Mouse (Mus musculus): ENCODE measurements around the gene Dnah3.

Gene Dnah3

DNA sequence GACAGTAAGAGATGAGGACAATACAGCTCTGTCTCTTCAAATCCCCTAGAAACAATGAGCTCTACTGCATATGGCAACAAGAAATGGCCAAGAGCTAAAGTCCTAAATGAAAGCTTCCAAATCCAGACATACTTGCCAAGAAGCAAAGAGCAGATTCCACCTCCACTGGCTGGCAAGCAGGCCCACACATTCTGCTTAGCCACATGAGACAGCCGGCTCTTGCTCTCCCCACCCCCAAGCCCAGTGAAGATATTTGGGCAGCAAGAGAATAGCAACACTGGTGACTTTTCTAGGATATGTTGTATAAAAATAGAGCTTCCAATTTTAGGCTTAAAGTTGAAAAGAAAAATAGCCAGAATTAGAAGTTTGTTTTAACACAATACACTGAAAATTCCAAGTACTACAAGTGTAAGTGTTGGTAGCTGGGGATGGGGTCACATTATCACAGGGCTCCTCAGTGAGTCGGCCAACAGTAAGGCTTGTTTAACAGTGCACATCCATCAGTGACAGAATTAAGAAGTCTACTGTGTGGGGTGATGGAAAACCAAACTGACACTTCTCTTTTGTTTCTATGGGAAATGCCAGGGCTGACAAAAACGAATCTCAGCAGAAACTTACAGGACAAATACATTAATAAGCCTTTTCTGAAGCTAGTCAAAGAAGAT, 219.2 kb downstream of the Dnah3 start:
- DNase-seq (ENCODE audit: low spot score in 2 of 2): peak; percentile 61 to 73

DNA sequence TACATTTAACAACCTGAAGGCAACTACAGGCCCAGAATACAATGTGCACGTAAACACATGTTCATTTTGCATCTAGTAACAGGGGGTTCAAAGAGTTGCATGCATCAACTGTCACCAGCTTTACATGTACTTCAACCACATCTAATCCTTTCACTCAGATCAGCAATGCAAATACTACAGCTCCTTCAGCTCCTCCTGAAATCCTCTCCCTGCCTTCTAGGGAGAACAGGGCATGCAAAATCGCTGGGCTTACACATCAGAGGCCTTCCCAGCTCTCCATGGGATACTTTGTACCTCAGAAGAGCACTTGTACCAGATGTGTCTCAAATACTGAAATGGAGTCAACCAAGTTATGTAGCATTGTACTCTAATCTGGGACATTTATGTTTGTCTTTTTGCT, 222.0 kb downstream of the Dnah3 start:
- DNase-seq (ENCODE audit: low spot score in 2 of 2): no peak

All from left cerebral cortex, adult 9 months (tissue).